In genomic region chr11:87087142-87087541, GRCm38 (mm10) we compare ENCODE assay signal across 8 mouse cellular contexts. TPM values are rescaled to one million over a fixed set of nuclear protein-coding genes. Genes with fewer than 3 reads are reported as not detected.
DNase-seq lines count a peak whose midpoint lies in the region; ATAC-seq lines count a peak whose summit lies in the region.

No protein-coding gene starts in this region.

- H3K27ac ChIP-seq in lung, embryonic 16.5 days (ENCODE audit: low read length), result no peak overlapping the region
- peak overlapping the region; percentile 91 for H3K27ac ChIP-seq in forebrain, embryonic 10.5 days
- peak overlapping the region; percentile 83; the same call in 1 of the 2 replicates for H3K27ac ChIP-seq in limb, embryonic 15.5 days
- peak overlapping the region; percentile 15; the same call in 1 of the 2 replicates for H3K27ac ChIP-seq in stomach, embryonic 14.5 days (ENCODE audit: low read length)

- no peak overlapping the region; the same call in 1 of the 2 replicates for H3K9ac ChIP-seq in lung, embryonic 16.5 days (ENCODE audit: low read length)
- H3K9ac ChIP-seq in limb, embryonic 15.5 days, result no peak overlapping the region
- H3K9ac ChIP-seq in stomach, embryonic 14.5 days (replicated peaks; ENCODE audit: low read depth, low read length), result no peak overlapping the region

- H3K9me3 ChIP-seq in lung, embryonic 16.5 days (ENCODE audit: control insufficient read depth, low read length), result no peaks in the 10 kb centered on the region
- H3K9me3 ChIP-seq in forebrain, embryonic 10.5 days, result no peaks in the 10 kb centered on the region
- H3K9me3 ChIP-seq in limb, embryonic 15.5 days, result no peaks in the 10 kb centered on the region
- H3K9me3 ChIP-seq in stomach, embryonic 14.5 days (ENCODE audit: control insufficient read depth, low read depth, low read length), result no peaks in the 10 kb centered on the region

- DNase-seq in lung, postnatal 10 days, result no peak
- no peak for DNase-seq in forebrain, embryonic 10.5 days (ENCODE audit: extremely low spot score, low spot score)
- DNase-seq in embryo, embryonic 10 days (ENCODE audit: low spot score), result no peak
- no peak for DNase-seq in T-cell, adult 2 months (ENCODE audit: low spot score)
- no peak for DNase-seq in right cerebral cortex, postnatal 25 days

- WGBS in lung, embryonic 16.5 days, result 49% methylated on average over 2 of the region's 2 CpGs
- WGBS in forebrain, embryonic 10.5 days, result 55% methylated on average over 2 of the region's 2 CpGs
- 54% methylated on average over 2 of the region's 2 CpGs for WGBS in limb, embryonic 15.5 days
- WGBS in stomach, embryonic 14.5 days, result 67% methylated on average over 2 of the region's 2 CpGs

- peak overlapping the region; percentile 80 for H3K4me3 ChIP-seq in lung, embryonic 16.5 days (ENCODE audit: low read length)
- H3K4me3 ChIP-seq in forebrain, embryonic 10.5 days, result peak overlapping the region; percentile 96
- peak overlapping the region; percentile 94 for H3K4me3 ChIP-seq in limb, embryonic 15.5 days
- H3K4me3 ChIP-seq in stomach, embryonic 14.5 days (ENCODE audit: low read depth, low read length), result peak overlapping the region; percentile 88

- ATAC-seq in lung, embryonic 16.5 days (ENCODE audit: low read depth), result no peak
- ATAC-seq in limb, embryonic 15.5 days (ENCODE audit: insufficient number of reproducible peaks, low FRiP score, low TSS enrichment, low read depth), result no peak
- no peak for ATAC-seq in stomach, embryonic 14.5 days (ENCODE audit: insufficient number of reproducible peaks, insufficient read depth, low FRiP score, low read depth)

- peaks cover 18% of the 10 kb centered on the region for H3K4me1 ChIP-seq in lung, embryonic 16.5 days (replicated peaks; ENCODE audit: control insufficient read depth, insufficient read depth, low read length)
- H3K4me1 ChIP-seq in forebrain, embryonic 10.5 days, result peaks cover 29% of the 10 kb centered on the region
- H3K4me1 ChIP-seq in limb, embryonic 15.5 days, result peaks cover 20% of the 10 kb centered on the region
- peaks cover 19% of the 10 kb centered on the region for H3K4me1 ChIP-seq in stomach, embryonic 14.5 days (ENCODE audit: control insufficient read depth, insufficient read depth, low read length)

- H3K27me3 ChIP-seq in lung, embryonic 16.5 days (ENCODE audit: control insufficient read depth, insufficient read depth, low read depth, low read length), result no peaks in the 10 kb centered on the region
- H3K27me3 ChIP-seq in forebrain, embryonic 10.5 days (ENCODE audit: poor library complexity, severe bottlenecking), result no peaks in the 10 kb centered on the region
- no peaks in the 10 kb centered on the region for H3K27me3 ChIP-seq in limb, embryonic 15.5 days
- no peaks in the 10 kb centered on the region for H3K27me3 ChIP-seq in stomach, embryonic 14.5 days (ENCODE audit: control insufficient read depth, insufficient read depth, low read length)

- H3K36me3 ChIP-seq in lung, embryonic 16.5 days (ENCODE audit: control insufficient read depth, insufficient read depth, low read length), result peaks cover 18% of the 10 kb centered on the region
- H3K36me3 ChIP-seq in forebrain, embryonic 10.5 days (replicated peaks), result peaks cover 63% of the 10 kb centered on the region
- H3K36me3 ChIP-seq in limb, embryonic 15.5 days, result peaks cover 44% of the 10 kb centered on the region
- peaks cover 42% of the 10 kb centered on the region for H3K36me3 ChIP-seq in stomach, embryonic 14.5 days (ENCODE audit: control insufficient read depth, insufficient read depth, low read length)

- H3K4me2 ChIP-seq in lung, embryonic 16.5 days (ENCODE audit: low read depth, low read length), result peak overlapping the region; percentile 97
- peak overlapping the region; percentile 74 for H3K4me2 ChIP-seq in limb, embryonic 15.5 days
- peak overlapping the region; percentile 77 for H3K4me2 ChIP-seq in stomach, embryonic 14.5 days (replicated peaks; ENCODE audit: low read depth, low read length)

RNA-seq across cellular contexts. Expression of gene Smg8, which starts 0.6 kb away (rescaled TPM):
- polyA plus RNA-seq in lung, embryonic 16.5 days (2015; fragmentation: Nextera tagmentation; extraction: Ambion mirVana), result 17.3 and 19.6 TPM in 2 replicates
- polyA plus RNA-seq in forebrain, embryonic 10.5 days (2016; fragmentation: Nextera tagmentation; extraction: Ambion mirVana), result 24.6 and 27.5 TPM in 2 replicates
- 18.9 and 20.0 TPM in 2 replicates for polyA plus RNA-seq in limb, embryonic 15.5 days (2015; fragmentation: Nextera tagmentation; extraction: Ambion mirVana)
- polyA plus RNA-seq in stomach, embryonic 14.5 days (2014; fragmentation: Nextera tagmentation; extraction: Ambion mirVana), result 17.9 and 20.1 TPM in 2 replicates

RNA-seq across cellular contexts. Expression of gene Gdpd1, which starts 13.3 kb away (rescaled TPM):
- 25.1 and 28.5 TPM in 2 replicates for polyA plus RNA-seq in lung, embryonic 16.5 days (2015; fragmentation: Nextera tagmentation; extraction: Ambion mirVana)
- 42.5 and 45.3 TPM in 2 replicates for polyA plus RNA-seq in forebrain, embryonic 10.5 days (2016; fragmentation: Nextera tagmentation; extraction: Ambion mirVana)
- 20.7 and 21.7 TPM in 2 replicates for polyA plus RNA-seq in limb, embryonic 15.5 days (2015; fragmentation: Nextera tagmentation; extraction: Ambion mirVana)
- 25.0 and 25.9 TPM in 2 replicates for polyA plus RNA-seq in stomach, embryonic 14.5 days (2014; fragmentation: Nextera tagmentation; extraction: Ambion mirVana)

RNA-seq across cellular contexts. Expression of gene Prr11, which starts 21.4 kb away (rescaled TPM):
- polyA plus RNA-seq in lung, embryonic 16.5 days (2015; fragmentation: Nextera tagmentation; extraction: Ambion mirVana), result 12.5 and 13.9 TPM in 2 replicates
- 17.6 and 17.7 TPM in 2 replicates for polyA plus RNA-seq in forebrain, embryonic 10.5 days (2016; fragmentation: Nextera tagmentation; extraction: Ambion mirVana)
- polyA plus RNA-seq in limb, embryonic 15.5 days (2015; fragmentation: Nextera tagmentation; extraction: Ambion mirVana), result 7.0 and 7.2 TPM in 2 replicates
- 13.8 and 15.1 TPM in 2 replicates for polyA plus RNA-seq in stomach, embryonic 14.5 days (2014; fragmentation: Nextera tagmentation; extraction: Ambion mirVana)

RNA-seq across cellular contexts. Expression of gene Ska2, which starts 21.9 kb away (rescaled TPM):
- 61.7 and 64.4 TPM in 2 replicates for polyA plus RNA-seq in lung, embryonic 16.5 days (2015; fragmentation: Nextera tagmentation; extraction: Ambion mirVana)
- polyA plus RNA-seq in forebrain, embryonic 10.5 days (2016; fragmentation: Nextera tagmentation; extraction: Ambion mirVana), result 112 and 119 TPM in 2 replicates
- polyA plus RNA-seq in limb, embryonic 15.5 days (2015; fragmentation: Nextera tagmentation; extraction: Ambion mirVana), result 47.7 and 48.2 TPM in 2 replicates
- polyA plus RNA-seq in stomach, embryonic 14.5 days (2014; fragmentation: Nextera tagmentation; extraction: Ambion mirVana), result 55.6 and 66.5 TPM in 2 replicates

RNA-seq across cellular contexts. Expression of gene Trim37, which starts 39.7 kb away (rescaled TPM):
- 26.8 and 28.3 TPM in 2 replicates for polyA plus RNA-seq in lung, embryonic 16.5 days (2015; fragmentation: Nextera tagmentation; extraction: Ambion mirVana)
- 75.0 and 76.2 TPM in 2 replicates for polyA plus RNA-seq in forebrain, embryonic 10.5 days (2016; fragmentation: Nextera tagmentation; extraction: Ambion mirVana)
- 19.1 and 23.7 TPM in 2 replicates for polyA plus RNA-seq in limb, embryonic 15.5 days (2015; fragmentation: Nextera tagmentation; extraction: Ambion mirVana)
- 28.8 and 31.7 TPM in 2 replicates for polyA plus RNA-seq in stomach, embryonic 14.5 days (2014; fragmentation: Nextera tagmentation; extraction: Ambion mirVana)
